Mouse (Mus musculus): ENCODE measurements around the gene Tmem238l.

Gene Tmem238l

GRCm38 (mm10) chr11:66975606-66976330 is 19.3 kb downstream of the Tmem238l start:
- DNase-seq (ENCODE audit: low read depth, low spot score), result no peak

- DNase-seq (ENCODE audit: low read depth, low spot score), result no peak
Observed at GRCm38 (mm10) chr11:66981336-66982115, 25.1 kb downstream of the Tmem238l start.

- DNase-seq (ENCODE audit: low read depth, low spot score), result peak; percentile 29
Observed at GRCm38 (mm10) chr11:66982794-66983193, 26.4 kb downstream of the Tmem238l start.

GRCm38 (mm10) chr11:66983422-66984164 is 27.2 kb downstream of the Tmem238l start:
- DNase-seq (ENCODE audit: low read depth, low spot score), result no peak

DNA sequence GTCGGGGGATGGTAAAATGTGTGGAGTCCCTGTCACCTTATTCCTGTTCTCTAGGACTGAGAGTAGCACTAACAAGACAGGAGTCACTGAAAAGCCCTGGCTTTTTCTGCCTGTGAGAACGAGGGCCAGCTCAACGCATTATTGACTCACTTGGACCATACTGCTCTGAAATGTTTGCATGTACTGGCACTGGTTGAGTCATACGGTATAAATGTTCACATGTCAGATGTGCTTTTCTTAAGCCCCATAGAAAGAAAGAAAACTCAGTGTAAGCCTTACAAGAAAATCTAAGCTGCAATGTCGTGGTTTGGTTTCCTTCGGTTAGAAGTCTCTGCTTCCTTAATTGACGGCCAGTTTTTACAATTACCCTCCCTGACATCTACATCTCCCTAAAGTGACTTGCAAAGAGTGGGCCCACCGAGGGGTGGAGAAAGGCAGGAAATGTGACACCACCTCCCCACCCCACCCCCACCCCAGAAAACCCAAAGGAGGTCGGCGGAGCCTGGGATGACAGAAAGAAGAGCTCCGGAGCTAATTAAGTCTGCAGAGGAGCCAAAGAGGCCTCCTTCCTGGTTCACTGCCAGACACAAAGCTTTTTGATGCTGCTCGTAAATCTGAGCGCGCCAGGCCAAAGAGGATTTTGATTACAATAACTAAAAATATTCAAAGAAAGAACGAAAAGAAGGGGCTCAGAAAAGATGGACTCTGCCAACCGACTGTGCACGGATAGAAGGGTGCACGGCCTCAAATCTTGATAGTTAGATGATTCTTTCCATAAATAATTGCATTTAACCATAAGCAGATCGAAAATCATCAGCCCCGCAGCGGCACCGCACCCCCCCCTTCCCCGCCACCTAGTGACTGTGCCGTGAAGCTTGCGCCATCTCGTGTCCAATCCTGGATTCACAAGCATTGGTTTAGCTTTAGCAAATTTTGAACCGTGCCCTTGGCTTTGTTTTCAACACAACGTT is 28.0 kb downstream of the Tmem238l start:
- peak; percentile 71 for DNase-seq (ENCODE audit: low read depth, low spot score)

- DNase-seq (ENCODE audit: low read depth, low spot score), result peak; percentile 9
Observed at GRCm38 (mm10) chr11:66985136-66985702, 28.8 kb downstream of the Tmem238l start.

- DNase-seq (ENCODE audit: low read depth, low spot score), result no peak
Observed at GRCm38 (mm10) chr11:66992150-66992549, 35.7 kb downstream of the Tmem238l start.

GRCm38 (mm10) chr11:66993674-66994073 is 37.2 kb downstream of the Tmem238l start:
- DNase-seq (ENCODE audit: low read depth, low spot score), result no peak

DNA sequence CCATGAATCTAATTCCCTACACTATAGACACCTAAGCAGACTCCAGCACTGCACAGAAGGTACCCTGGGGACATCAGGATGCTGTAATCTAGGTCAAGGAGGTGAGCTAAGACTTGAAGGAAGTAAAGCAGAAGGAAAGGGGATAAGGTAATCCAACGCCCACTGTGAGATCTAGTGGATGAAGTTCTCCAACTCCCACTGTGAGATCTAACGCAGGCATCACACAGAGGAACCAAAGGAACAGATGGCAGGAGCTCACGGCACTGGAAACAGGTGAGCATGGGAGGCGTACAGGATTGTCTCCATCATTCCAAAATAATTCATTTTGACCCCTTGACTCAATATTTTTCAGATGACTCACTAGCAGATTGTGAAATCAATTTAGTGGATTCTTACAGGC is 40.0 kb downstream of the Tmem238l start:
- DNase-seq (ENCODE audit: low read depth, low spot score), result no peak

DNA sequence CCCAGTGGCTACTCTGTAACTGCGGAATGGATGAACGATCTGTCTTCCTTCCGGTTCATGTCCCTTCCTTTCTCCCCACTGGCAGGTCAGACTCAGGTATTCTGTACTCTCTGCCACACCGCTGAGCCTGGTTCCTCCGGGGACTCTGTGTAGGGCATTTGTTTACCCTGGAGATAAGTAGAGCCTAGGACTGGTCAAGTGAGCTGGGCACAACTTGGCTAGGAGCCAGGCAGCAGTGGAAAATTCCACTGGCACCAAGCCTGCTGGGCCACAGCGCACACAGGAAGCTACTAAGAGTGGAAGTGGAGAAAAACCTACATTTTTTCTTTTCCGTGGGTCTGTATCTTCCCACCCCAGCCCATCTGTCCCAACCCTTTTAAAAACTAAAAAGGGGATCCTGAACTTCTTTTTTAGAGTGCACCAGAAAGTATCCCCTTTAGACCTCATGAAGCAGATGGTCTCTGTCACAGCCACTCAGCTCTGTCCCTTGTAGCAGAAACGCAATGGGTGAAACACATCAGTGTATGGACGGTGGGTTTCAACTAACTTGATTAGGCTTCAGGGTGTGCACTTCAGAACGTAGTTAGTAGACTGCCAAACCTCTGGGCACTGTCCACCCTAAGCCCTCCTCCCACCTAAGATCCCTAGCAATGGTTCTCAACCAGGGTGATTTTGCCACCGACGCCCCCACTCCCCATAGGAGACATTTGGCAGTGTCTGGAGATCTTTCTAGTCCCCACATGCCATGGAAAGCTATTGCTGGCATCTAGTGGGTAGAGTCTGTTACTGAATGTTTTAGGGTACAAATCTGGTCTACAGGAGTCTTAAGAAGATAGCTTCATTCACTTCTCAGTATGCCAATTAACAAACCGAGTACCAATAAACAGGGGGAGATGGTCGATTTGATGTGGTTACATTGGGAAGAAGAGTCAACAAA is 42.3 kb downstream of the Tmem238l start:
- no peak for DNase-seq (ENCODE audit: low read depth, low spot score)

- DNase-seq (ENCODE audit: low read depth, low spot score), result no peak
Observed at GRCm38 (mm10) chr11:67000671-67001070, 44.2 kb downstream of the Tmem238l start.

DNA sequence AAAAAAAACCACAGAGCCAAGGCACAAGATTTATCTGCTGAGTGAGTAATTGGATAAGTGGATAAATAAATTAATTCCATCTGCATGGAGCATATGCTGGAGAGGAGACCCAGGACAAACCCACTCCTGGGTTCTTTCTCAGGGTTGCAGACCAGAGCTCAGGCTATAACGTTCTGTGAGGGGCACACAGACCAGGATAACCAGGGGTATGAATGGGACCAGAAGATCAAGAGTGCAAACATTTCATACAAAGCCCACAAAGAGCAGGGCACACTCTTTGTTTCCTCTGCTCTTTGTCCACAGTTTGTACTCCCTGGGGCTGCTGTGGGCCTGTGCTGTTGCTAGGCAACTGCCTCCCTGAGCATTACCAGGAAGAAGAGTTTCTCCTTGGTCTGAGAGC is 45.3 kb downstream of the Tmem238l start:
- no peak for DNase-seq (ENCODE audit: low read depth, low spot score)

DNA sequence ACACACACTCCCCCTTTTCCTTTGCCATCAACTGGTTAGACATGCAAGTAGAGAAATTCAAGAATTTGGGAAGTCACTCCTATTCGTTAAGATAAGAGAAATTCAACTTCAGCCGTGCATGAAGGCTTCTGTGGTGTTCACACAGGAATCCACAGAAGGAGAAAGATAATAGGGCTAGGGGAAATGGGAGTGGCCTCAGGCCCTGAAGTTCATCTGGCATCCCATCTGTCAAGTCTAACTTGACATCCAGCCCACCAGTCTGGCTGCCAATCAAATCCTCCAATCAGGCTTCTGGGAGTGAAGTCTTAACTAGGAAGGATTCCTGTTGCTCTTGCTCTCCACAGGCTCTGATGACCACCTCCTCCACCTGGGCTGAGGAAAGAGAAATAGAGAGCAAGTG is 46.5 kb downstream of the Tmem238l start:
- no peak for DNase-seq (ENCODE audit: low read depth, low spot score)

- DNase-seq (ENCODE audit: low read depth, low spot score), result no peak
Observed at GRCm38 (mm10) chr11:67007961-67008360, 51.5 kb downstream of the Tmem238l start.

GRCm38 (mm10) chr11:67008528-67008927 is 52.1 kb downstream of the Tmem238l start:
- no peak for DNase-seq (ENCODE audit: low read depth, low spot score)

- DNase-seq (ENCODE audit: low read depth, low spot score), result peak; percentile 26
Observed at GRCm38 (mm10) chr11:67010430-67010829, 54.0 kb downstream of the Tmem238l start.

GRCm38 (mm10) chr11:67011635-67012034 is 55.2 kb downstream of the Tmem238l start:
- DNase-seq (ENCODE audit: low read depth, low spot score), result no peak
